Mouse (Mus musculus) liver, embryonic 16.5 days (tissue): Measurements from ENCODE around the gene Pold2. TPM values are rescaled to one million over a fixed set of nuclear protein-coding genes. Genes with fewer than 3 reads are reported as not detected.
"Not testable (repeated sequence)": the region's sequence is repeated elsewhere in the genome, so short reads cannot be mapped to it uniquely, and the experiment has no call there.

Source experiments
- ATAC-seq: fragments of 200-750 bp; cut with Nextera tagmentation; 2 replicates; pipeline ENCODE4 v1.8.0; 2017; ENCODE audit warnings: low read depth, mild to moderate bottlenecking, moderate number of reproducible peaks, moderate library complexity
- H3K27ac ChIP-seq: fragments of 300-500 bp; sonication (generic); 2 replicates; pipeline ENCODE4 v1.5.1; 2014; ENCODE audit warnings: mild to moderate bottlenecking, low read length
- H3K27me3 ChIP-seq: fragments of 300-500 bp; sonication (generic); 2 replicates; pipeline ENCODE4 v1.6.1; 2014; ENCODE audit warnings: low read depth, low read length, mixed read lengths; ENCODE audit not compliant: control insufficient read depth, insufficient read depth
- H3K36me3 ChIP-seq: fragments of 300-500 bp; sonication (generic); 2 replicates; pipeline ENCODE4 v1.6.1; 2014; ENCODE audit warnings: mild to moderate bottlenecking; ENCODE audit not compliant: control insufficient read depth, insufficient read depth
- H3K4me1 ChIP-seq: fragments of 300-500 bp; sonication (generic); 2 replicates; pipeline ENCODE4 v1.6.1; 2014; ENCODE audit warnings: low read depth, low read length, mixed read lengths; ENCODE audit not compliant: control insufficient read depth
- H3K4me2 ChIP-seq: fragments of 300-500 bp; sonication (generic); 2 replicates; pipeline ENCODE4 v1.6.1; 2014; ENCODE audit warnings: low read depth, low read length, mixed read lengths
- H3K4me3 ChIP-seq: fragments of 300-500 bp; sonication (generic); 2 replicates; pipeline ENCODE4 v1.5.1; 2014; ENCODE audit warnings: low read depth, mild to moderate bottlenecking, low read length
- H3K9ac ChIP-seq: fragments of 300-500 bp; sonication (generic); 2 replicates; pipeline ENCODE4 v1.6.1; 2014; ENCODE audit warnings: low read depth, low read length
- H3K9me3 ChIP-seq: fragments of 300-500 bp; sonication (generic); replicated peaks from 2 replicates; pipeline ENCODE4 v1.6.1; 2016; ENCODE audit warnings: low read length; ENCODE audit not compliant: control insufficient read depth
- WGBS: fragments of 180-500 bp; shearing (Covaris S2); extraction: QIAGEN DNeasy Blood & Tissue Kit; methylation state at CpG from one replicate; pipeline ENCODE4 v1.1.7; 2014; ENCODE audit not compliant: insufficient replicate concordance; 5-methylcytosine and 5-hydroxymethylcytosine counted together
- polyA plus RNA-seq: library from polyadenylated mRNA; unstranded; fragments of >200 nt; fragmentation: Nextera tagmentation; extraction: Ambion mirVana; gene quantifications from 2 replicates; pipeline ENCODE4 v1.2.1, GENCODE M21; 2015

The Pold2 gene
- polyA plus RNA-seq, 1 experiment from 2014 or later = 51.8 TPM

- 27% methylated on average over 4 of the region's 4 CpGs for WGBS
Observed at GRCm38 (mm10) chr11:5892810-5893368, 14.8 kb upstream of the Pold2 start.

GRCm38 (mm10) chr11:5892151-5892591 is 14.1 kb upstream of the Pold2 start:
- no peak overlapping the region for H3K9ac ChIP-seq

More at GRCm38 (mm10) chr11:5892810-5893368, 14.8 kb upstream of the Pold2 start:
- no peak overlapping the region for H3K4me3 ChIP-seq
- no peaks in the 10 kb centered on the region for H3K9me3 ChIP-seq
- peak overlapping the region; percentile 56 for H3K27ac ChIP-seq
- no peak overlapping the region for H3K9ac ChIP-seq
- H3K27me3 ChIP-seq = peaks cover 17% of the 10 kb centered on the region
- H3K36me3 ChIP-seq = no peaks in the 10 kb centered on the region
- ATAC-seq = peak; percentile 89
- peaks cover 31% of the 10 kb centered on the region for H3K4me1 ChIP-seq
- H3K4me2 ChIP-seq = peak overlapping the region; percentile 38

GRCm38 (mm10) chr11:5888563-5888962 is 10.5 kb upstream of the Pold2 start:
- ATAC-seq, H3K27ac ChIP-seq, H3K27me3 ChIP-seq, H3K4me2 ChIP-seq, H3K9ac ChIP-seq, H3K4me3 ChIP-seq, H3K36me3 ChIP-seq, H3K9me3 ChIP-seq: not testable (repeated sequence)
- WGBS = 61% methylated on average over 4 of the region's 5 CpGs
- peaks cover 14% of the 10 kb centered on the region for H3K4me1 ChIP-seq

More at GRCm38 (mm10) chr11:5892151-5892591, 14.1 kb upstream of the Pold2 start:
- Histone ChIP-seq H3K9me3 (no peaks in the 10 kb centered on the region), H3K4me1 (peaks cover 26% of the 10 kb centered on the region), H3K27me3 (peaks cover 10% of the 10 kb centered on the region), H3K4me3 (no peak overlapping the region), H3K27ac (peak overlapping the region; percentile 56; the same call in 1 of the 2 replicates), H3K4me2 (no peak overlapping the region), H3K36me3 (no peaks in the 10 kb centered on the region)
- WGBS = 46% methylated on average over 8 of the region's 8 CpGs
- no peak for ATAC-seq

- WGBS = 65% methylated on average over 5 of the region's 5 CpGs
- no peak for ATAC-seq
Observed at GRCm38 (mm10) chr11:5887250-5887649, 9.2 kb upstream of the Pold2 start.

GRCm38 (mm10) chr11:5886187-5886586 is 8.1 kb upstream of the Pold2 start:
- no peak overlapping the region for H3K4me3 ChIP-seq
- H3K9ac ChIP-seq = no peak overlapping the region
- no peak overlapping the region for H3K4me2 ChIP-seq
- 14% methylated on average over 9 of the region's 9 CpGs for WGBS
- H3K36me3 ChIP-seq = no peaks in the 10 kb centered on the region
- ATAC-seq = no peak
- no peaks in the 10 kb centered on the region for H3K9me3 ChIP-seq
- no peaks in the 10 kb centered on the region; the same call in 1 of the 2 replicates for H3K4me1 ChIP-seq
- H3K27ac ChIP-seq = no peak overlapping the region
- no peaks in the 10 kb centered on the region for H3K27me3 ChIP-seq

More at GRCm38 (mm10) chr11:5887250-5887649, 9.2 kb upstream of the Pold2 start:
- Histone ChIP-seq H3K9ac (no peak overlapping the region), H3K27ac (no peak overlapping the region), H3K4me3 (no peak overlapping the region), H3K9me3 (no peaks in the 10 kb centered on the region), H3K36me3 (no peaks in the 10 kb centered on the region), H3K27me3 (no peaks in the 10 kb centered on the region), H3K4me2 (no peak overlapping the region), H3K4me1 (peaks cover 5% of the 10 kb centered on the region)

- Histone ChIP-seq H3K4me1 (peaks cover 9% of the 10 kb centered on the region), H3K27me3 (no peaks in the 10 kb centered on the region), H3K27ac (no peak overlapping the region), H3K36me3 (no peaks in the 10 kb centered on the region), H3K4me3 (no peak overlapping the region), H3K9me3 (no peaks in the 10 kb centered on the region), H3K4me2 (no peak overlapping the region), H3K9ac (no peak overlapping the region)
- no peak for ATAC-seq
- 23% methylated on average over 8 of the region's 8 CpGs for WGBS
Observed at GRCm38 (mm10) chr11:5882518-5882917, 4.4 kb upstream of the Pold2 start.

GRCm38 (mm10) chr11:5879905-5880304 is 1.8 kb upstream of the Pold2 start:
- H3K36me3 ChIP-seq = no peaks in the 10 kb centered on the region
- 57% methylated on average over 5 of the region's 5 CpGs for WGBS
- no peaks in the 10 kb centered on the region for H3K27me3 ChIP-seq

GRCm38 (mm10) chr11:5878661-5879060 is 569 bp upstream of the Pold2 start:
- Histone ChIP-seq H3K4me1 (peaks cover 20% of the 10 kb centered on the region), H3K4me2 (peak overlapping the region; percentile 81), H3K27ac (peak overlapping the region; percentile 70), H3K9me3 (no peaks in the 10 kb centered on the region), H3K36me3 (peaks cover 7% of the 10 kb centered on the region), H3K4me3 (peak overlapping the region; percentile 79), H3K27me3 (no peaks in the 10 kb centered on the region), H3K9ac (peak overlapping the region; percentile 63; the same call in 1 of the 2 replicates)
- ATAC-seq = no peak; the same call in 1 of the 2 replicates
- WGBS = 44% methylated on average over 8 of the region's 8 CpGs

More at GRCm38 (mm10) chr11:5879905-5880304, 1.8 kb upstream of the Pold2 start:
- no peak overlapping the region for H3K27ac ChIP-seq
- H3K9ac ChIP-seq = no peak overlapping the region
- H3K4me2 ChIP-seq = no peak overlapping the region
- no peak for ATAC-seq
- H3K9me3 ChIP-seq = no peaks in the 10 kb centered on the region
- H3K4me1 ChIP-seq = peaks cover 20% of the 10 kb centered on the region
- no peak overlapping the region for H3K4me3 ChIP-seq

GRCm38 (mm10) chr11:5877421-5877820 is 671 bp downstream of the Pold2 start:
- H3K27ac ChIP-seq = no peak overlapping the region
- H3K9me3 ChIP-seq = no peaks in the 10 kb centered on the region
- peak overlapping the region; percentile 75 for H3K9ac ChIP-seq
- no peak for ATAC-seq
- H3K4me2 ChIP-seq = peak overlapping the region; percentile 90
- peak overlapping the region; percentile 79 for H3K4me3 ChIP-seq
- peaks cover 15% of the 10 kb centered on the region for H3K36me3 ChIP-seq
- peaks cover 20% of the 10 kb centered on the region for H3K4me1 ChIP-seq
- H3K27me3 ChIP-seq = no peaks in the 10 kb centered on the region
- under 1% methylated on average over 5 of the region's 5 CpGs for WGBS
